Mouse (Mus musculus) lung, embryonic 16.5 days (tissue): Measurements from ENCODE around the gene Hist1h1e. TPM values are rescaled to one million over a fixed set of nuclear protein-coding genes. Genes with fewer than 3 reads are reported as not detected.

Experiments
- microRNA-seq: library from miRNA; unstranded; fragments of <30 nt; microRNA quantifications from one replicate; pipeline ENCODE4, GENCODE M21; 2016
- polyA plus RNA-seq: library from polyadenylated mRNA; unstranded; fragments of >200 nt; fragmentation: Nextera tagmentation; extraction: Ambion mirVana; gene quantifications from 2 replicates; pipeline ENCODE4 v1.2.1, GENCODE M21; 2015

The Hist1h1e gene
- polyA plus RNA-seq, 1 experiment from 2014 or later = 21.3 TPM

Small RNA genes lying within 50 kb of the gene (microRNA-seq; reads per million reads assigned to microRNA genes)
- gene Gm44359 (not detected), gene Gm44394 (not detected)

Other genes with a start within 250 kb of the Hist1h1e start
- 11.8 and 12.3 TPM in 2 replicates for gene Abt1, start 198.7 kb downstream of the Hist1h1e start, polyA plus RNA-seq
- 0.06 and 0.10 TPM in 2 replicates for gene Btn1a1, start 156.7 kb downstream of the Hist1h1e start, polyA plus RNA-seq
- gene Btn2a2, start 133.7 kb downstream of the Hist1h1e start, polyA plus RNA-seq = 0.20 and 0.28 TPM in 2 replicates
- 4.3 and 8.4 TPM in 2 replicates for gene Hist1h4h, start 91.5 kb downstream of the Hist1h1e start, polyA plus RNA-seq
- 7.1 and 8.0 TPM in 2 replicates for gene Hist1h2af, start 88.7 kb downstream of the Hist1h1e start, polyA plus RNA-seq
- 5.6 and 6.2 TPM in 2 replicates for gene Hist1h3g, start 87.1 kb downstream of the Hist1h1e start, polyA plus RNA-seq
- 1.3 and 2.0 TPM in 2 replicates for gene Hist1h2bh, start 79.2 kb downstream of the Hist1h1e start, polyA plus RNA-seq
- 0.49 and 0.93 TPM in 2 replicates for gene Hist1h3f, start 78.5 kb downstream of the Hist1h1e start, polyA plus RNA-seq
- 0.78 and 2.4 TPM in 2 replicates for gene Hist1h4f, start 70.9 kb downstream of the Hist1h1e start, polyA plus RNA-seq
- 0.58 and 0.79 TPM in 2 replicates for gene Hist1h1d, start 69.3 kb downstream of the Hist1h1e start, polyA plus RNA-seq
- 4.9 and 7.8 TPM in 2 replicates for gene Hist1h3e, start 60.2 kb downstream of the Hist1h1e start, polyA plus RNA-seq
- gene Hist1h2ae, start 51.3 kb downstream of the Hist1h1e start, polyA plus RNA-seq = 71.9 and 83.6 TPM in 2 replicates
- 13.6 and 15.8 TPM in 2 replicates for gene Hist1h2bg, start 51.2 kb downstream of the Hist1h1e start, polyA plus RNA-seq
- 4.8 and 6.8 TPM in 2 replicates for gene Hist1h2bf, start 48.4 kb downstream of the Hist1h1e start, polyA plus RNA-seq
- 2.9 and 3.4 TPM in 2 replicates for gene Hist1h2ad, start 48.2 kb downstream of the Hist1h1e start, polyA plus RNA-seq
- gene Hist1h3d, start 46.8 kb downstream of the Hist1h1e start, polyA plus RNA-seq = 7.4 and 9.5 TPM in 2 replicates
- 130 and 135 TPM in 2 replicates for gene Hist1h4d, start 41.0 kb downstream of the Hist1h1e start, polyA plus RNA-seq
- gene Hist1h2be, start 1.4 kb downstream of the Hist1h1e start, polyA plus RNA-seq = 3.3 and 3.4 TPM in 2 replicates
- 2.2 and 2.3 TPM in 2 replicates for gene Hist1h2ac, start 61.4 kb upstream of the Hist1h1e start, polyA plus RNA-seq
- 66.1 and 72.9 TPM in 2 replicates for gene Hist1h2bc, start 61.6 kb upstream of the Hist1h1e start, polyA plus RNA-seq
- 0.16 and 0.48 TPM in 2 replicates for gene Hist1h1t, start 73.3 kb upstream of the Hist1h1e start, polyA plus RNA-seq
- gene Hist1h4c, start 75.9 kb upstream of the Hist1h1e start, polyA plus RNA-seq = 6.2 and 6.6 TPM in 2 replicates
- gene Hfe, start 88.3 kb upstream of the Hist1h1e start, polyA plus RNA-seq = 11.2 and 13.7 TPM in 2 replicates
- gene Hist1h1c, start 116.2 kb upstream of the Hist1h1e start, polyA plus RNA-seq = 36.9 and 37.8 TPM in 2 replicates
- gene Hist1h3c, start 123.0 kb upstream of the Hist1h1e start, polyA plus RNA-seq = 5.9 and 9.7 TPM in 2 replicates
- 4.0 and 4.9 TPM in 2 replicates for gene Hist1h2bb, start 124.2 kb upstream of the Hist1h1e start, polyA plus RNA-seq
- gene Hist1h2ab, start 128.6 kb upstream of the Hist1h1e start, polyA plus RNA-seq = 33.4 and 44.6 TPM in 2 replicates
- gene Hist1h3b, start 129.7 kb upstream of the Hist1h1e start, polyA plus RNA-seq = 13.3 and 14.0 TPM in 2 replicates
- 5.1 and 6.6 TPM in 2 replicates for gene Hist1h4b, start 134.5 kb upstream of the Hist1h1e start, polyA plus RNA-seq
- 1.2 TPM in 1 of 2 replicates, not detected in the other for gene Hist1h4a, start 138.7 kb upstream of the Hist1h1e start, polyA plus RNA-seq
- 4.2 and 5.5 TPM in 2 replicates for gene Hist1h3a, start 139.8 kb upstream of the Hist1h1e start, polyA plus RNA-seq
- gene Hist1h1a, start 141.1 kb upstream of the Hist1h1e start, polyA plus RNA-seq = 2.1 and 4.3 TPM in 2 replicates
- gene Trim38, start 147.4 kb upstream of the Hist1h1e start, polyA plus RNA-seq = not detected in 2 replicates
- gene Slc17a2, start 184.4 kb upstream of the Hist1h1e start, polyA plus RNA-seq = not detected in 2 replicates
- gene Slc17a3, start 216.9 kb upstream of the Hist1h1e start, polyA plus RNA-seq = not detected in 2 replicates
- gene Slc17a1, start 245.2 kb upstream of the Hist1h1e start, polyA plus RNA-seq = not detected in 2 replicates